ENCODE assay signal across 8 mouse cellular contexts in the genomic region with DNA sequence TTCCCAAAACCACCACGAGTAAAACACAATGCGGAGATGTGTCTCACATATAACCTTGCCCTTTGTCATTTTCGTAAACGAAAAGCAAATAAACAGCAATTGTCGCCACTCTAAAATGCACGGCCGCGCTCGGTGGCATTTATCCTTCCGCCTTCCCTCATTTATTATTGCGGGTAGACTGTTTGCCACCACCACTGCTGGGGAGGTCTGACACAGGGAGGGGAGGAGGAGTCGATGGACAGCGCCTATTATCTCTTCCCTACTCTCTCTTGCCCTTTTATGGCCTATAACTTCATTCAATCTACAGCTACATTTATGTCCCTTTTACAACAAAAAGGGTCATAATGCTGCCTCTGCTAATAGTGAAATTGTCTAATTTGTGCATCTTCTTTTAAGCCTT.
DNase-seq lines count a peak whose midpoint lies in the region; ATAC-seq and TF ChIP-seq lines count a peak whose summit lies in the region.

No protein-coding gene starts in this region.

- WGBS in heart, embryonic 12.5 days: 35% methylated on average over 13 of the region's 13 CpGs
- WGBS in embryonic facial prominence, embryonic 12.5 days: 25% methylated on average over 13 of the region's 13 CpGs
- WGBS in intestine, embryonic 16.5 days: 34% methylated on average over 13 of the region's 13 CpGs
- WGBS in midbrain, embryonic 15.5 days: 22% methylated on average over 13 of the region's 13 CpGs

- H3K4me2 ChIP-seq in heart, embryonic 12.5 days: peak overlapping the region; percentile 68
- peak overlapping the region; percentile 68 for H3K4me2 ChIP-seq in embryonic facial prominence, embryonic 12.5 days (replicated peaks)
- H3K4me2 ChIP-seq in intestine, embryonic 16.5 days (ENCODE audit: low read depth, low read length): peak overlapping the region; percentile 56
- H3K4me2 ChIP-seq in midbrain, embryonic 15.5 days: peak overlapping the region; percentile 69

- peak overlapping the region; percentile 42; the same call in 1 of the 2 replicates for H3K9ac ChIP-seq in heart, embryonic 12.5 days
- H3K9ac ChIP-seq in embryonic facial prominence, embryonic 12.5 days: peak overlapping the region; percentile 41; the same call in 1 of the 2 replicates
- peak overlapping the region; percentile 49; the same call in 1 of the 2 replicates for H3K9ac ChIP-seq in intestine, embryonic 16.5 days (ENCODE audit: low read depth, low read length)
- H3K9ac ChIP-seq in midbrain, embryonic 15.5 days: peak overlapping the region; percentile 51; the same call in 1 of the 2 replicates

- H3K9me3 ChIP-seq in heart, embryonic 12.5 days (replicated peaks): no peaks in the 10 kb centered on the region
- H3K9me3 ChIP-seq in embryonic facial prominence, embryonic 12.5 days: no peaks in the 10 kb centered on the region
- no peaks in the 10 kb centered on the region for H3K9me3 ChIP-seq in intestine, embryonic 16.5 days (ENCODE audit: control insufficient read depth, low read length)
- H3K9me3 ChIP-seq in midbrain, embryonic 15.5 days: no peaks in the 10 kb centered on the region

- peak overlapping the region; percentile 40 for H3K4me3 ChIP-seq in heart, embryonic 12.5 days
- peak overlapping the region; percentile 32 for H3K4me3 ChIP-seq in embryonic facial prominence, embryonic 12.5 days
- peak overlapping the region; percentile 34 for H3K4me3 ChIP-seq in intestine, embryonic 16.5 days (ENCODE audit: low read length)
- H3K4me3 ChIP-seq in midbrain, embryonic 15.5 days: peak overlapping the region; percentile 38
- H3K4me3 ChIP-seq in gastrocnemius, adult 2 months: no peak overlapping the region; the same call in 1 of the 2 replicates

- no peak for TF ChIP-seq CTCF in gastrocnemius, adult 2 months (IDR thresholded peaks at IDR 0.05)

- DNase-seq in heart, adult 9 months (ENCODE audit: low spot score in 2 of 2): no peak
- no peak for DNase-seq in urinary bladder, postnatal 36 days (ENCODE audit: low spot score in 2 of 2)
- DNase-seq in gastrocnemius, adult 2 months: no peak
- no peak for DNase-seq in urinary bladder, postnatal 14 days (ENCODE audit: low spot score)

- H3K27me3 ChIP-seq in heart, embryonic 12.5 days (replicated peaks): no peaks in the 10 kb centered on the region
- 0 out of 2 replicates have a peak, but pooled peaks cover 3% of the 10 kb centered on the region for H3K27me3 ChIP-seq in embryonic facial prominence, embryonic 12.5 days
- no peaks in the 10 kb centered on the region for H3K27me3 ChIP-seq in intestine, embryonic 16.5 days (replicated peaks; ENCODE audit: control insufficient read depth, insufficient read depth, low read length)
- H3K27me3 ChIP-seq in midbrain, embryonic 15.5 days (replicated peaks): no peaks in the 10 kb centered on the region

- peaks cover 9% of the 10 kb centered on the region; the same call in 1 of the 2 replicates for H3K4me1 ChIP-seq in heart, embryonic 12.5 days (replicated peaks)
- H3K4me1 ChIP-seq in embryonic facial prominence, embryonic 12.5 days: peaks cover 10% of the 10 kb centered on the region; the same call in 1 of the 2 replicates
- 0 out of 2 replicates have a peak, but pooled peaks cover 6% of the 10 kb centered on the region for H3K4me1 ChIP-seq in intestine, embryonic 16.5 days (ENCODE audit: control insufficient read depth, insufficient read depth, low read length)
- H3K4me1 ChIP-seq in midbrain, embryonic 15.5 days: peaks cover 14% of the 10 kb centered on the region

- no peaks in the 10 kb centered on the region for H3K36me3 ChIP-seq in heart, embryonic 12.5 days
- no peaks in the 10 kb centered on the region for H3K36me3 ChIP-seq in embryonic facial prominence, embryonic 12.5 days
- no peaks in the 10 kb centered on the region for H3K36me3 ChIP-seq in intestine, embryonic 16.5 days (ENCODE audit: control insufficient read depth, insufficient read depth, low read length)
- H3K36me3 ChIP-seq in midbrain, embryonic 15.5 days (replicated peaks): no peaks in the 10 kb centered on the region

- intact Hi-C loops in gastrocnemius, adult 2 months (cut with DNase I): no loop called here

- ATAC-seq in heart, embryonic 12.5 days (ENCODE audit: insufficient number of reproducible peaks, low FRiP score): no peak
- no peak for ATAC-seq in embryonic facial prominence, embryonic 12.5 days (ENCODE audit: insufficient number of reproducible peaks, insufficient read depth, low FRiP score, low TSS enrichment)
- ATAC-seq in intestine, embryonic 16.5 days: 0 out of 2 replicates have a peak, but pooled peaks have one; percentile 36
- ATAC-seq in midbrain, embryonic 15.5 days (replicated peaks): peak; percentile 61

- peak overlapping the region; percentile 69 for H3K27ac ChIP-seq in heart, embryonic 12.5 days (ENCODE audit: poor library complexity, severe bottlenecking)
- peak overlapping the region; percentile 12; the same call in 1 of the 2 replicates for H3K27ac ChIP-seq in embryonic facial prominence, embryonic 12.5 days
- H3K27ac ChIP-seq in intestine, embryonic 16.5 days (ENCODE audit: low read length): no peak overlapping the region
- 0 out of 2 replicates have a peak overlapping the region, but pooled peaks have one; percentile 59 for H3K27ac ChIP-seq in midbrain, embryonic 15.5 days
- H3K27ac ChIP-seq in gastrocnemius, adult 2 months: no peak overlapping the region

Comparison
In these comparisons a context has a peak if more than half of its experiments do, and no peak if none do; other contexts are left out.
1. ATAC-seq: peak in intestine, embryonic 16.5 days (single experiment) and midbrain, embryonic 15.5 days (single experiment); none in heart, embryonic 12.5 days (single experiment) and embryonic facial prominence, embryonic 12.5 days (single experiment).
2. H3K27ac ChIP-seq: peak in heart, embryonic 12.5 days (single experiment), embryonic facial prominence, embryonic 12.5 days (single experiment) and midbrain, embryonic 15.5 days (single experiment); none in intestine, embryonic 16.5 days (single experiment) and gastrocnemius, adult 2 months (single experiment).
3. Peak in every context shown above with its lines, with median percentiles within 50 percentile points of each other: H3K4me2 ChIP-seq and H3K9ac ChIP-seq.